Mouse (Mus musculus): ENCODE data around the gene Rasgef1b.

GRCm38 (mm10) chr5:99283636-99284035, 445.2 kb downstream of the Rasgef1b start:
- TF ChIP-seq CTCF (IDR thresholded peaks at IDR 0.05; ENCODE audit: extremely low read depth, insufficient read depth, low read length): no peak
- no peak for TF ChIP-seq POLR2A (IDR thresholded peaks at IDR 0.05; ENCODE audit: extremely low read depth, insufficient read depth, low read length)

Measured in cortical plate, adult 2 months (tissue).